Mouse (Mus musculus) gonadal fat pad, adult 2 months (tissue): ENCODE measurements at regions not wholly inside any gene's neighbourhood (a gene's known extent, or its start where the extent isn't known, plus 50 kb on each side); places are given as distances from the start of the nearest gene placed in this dataset.

Experiments
- DNase-seq: peaks from one replicate; pipeline ENCODE4 v3.0.0-alpha.2; 2012; ENCODE audit warnings: low read depth

- no peak for DNase-seq
These were observed 182.9 kb downstream of the Irs2 start for GRCm38 (mm10) chr8:10825192-10825926.

- DNase-seq, result no peak
These were observed 186.4 kb downstream of the Irs2 start for GRCm38 (mm10) chr8:10821901-10822300.

DNA sequence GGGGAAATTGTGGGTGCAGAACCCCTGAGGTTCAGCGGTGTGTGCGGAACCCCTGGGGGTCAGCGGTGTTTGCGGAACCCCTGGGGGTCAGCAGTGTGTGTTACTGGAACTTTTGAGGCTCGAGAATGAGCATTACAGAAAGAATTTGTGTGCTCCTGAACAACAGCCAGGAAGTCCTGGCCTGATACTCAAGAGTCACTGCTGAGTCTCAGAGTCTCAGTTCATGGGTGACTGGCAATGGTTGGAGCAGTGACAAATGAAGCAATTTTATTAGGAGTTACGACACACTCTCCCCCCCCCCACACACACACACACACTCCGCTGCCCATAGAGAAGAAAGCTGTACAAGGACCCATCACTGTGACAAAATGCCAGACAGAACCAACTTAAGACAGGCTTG, 193.8 kb downstream of the Irs2 start:
- DNase-seq, result no peak

- no peak for DNase-seq
These were observed 196.1 kb downstream of the Irs2 start for GRCm38 (mm10) chr8:10812060-10812670.

DNA sequence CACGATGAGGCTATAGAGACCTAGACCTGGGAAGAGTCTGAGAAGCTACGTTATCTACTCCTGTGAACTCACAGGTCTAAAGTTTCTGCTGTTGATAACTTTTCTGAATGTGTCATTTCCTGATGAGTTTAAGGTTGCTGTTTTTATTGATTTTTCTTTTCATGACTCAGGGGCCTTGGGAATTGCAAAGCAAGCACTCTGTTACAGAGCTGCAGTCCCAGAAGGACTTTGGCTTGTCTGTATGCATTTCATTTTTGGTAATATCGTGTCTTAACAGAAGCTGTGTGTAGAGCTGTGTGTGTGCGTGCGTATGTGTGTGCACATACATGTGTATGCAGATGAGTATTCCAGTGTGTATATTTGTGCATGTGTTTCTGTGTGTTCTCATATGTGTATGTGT, 201.2 kb downstream of the Irs2 start:
- no peak for DNase-seq

DNA sequence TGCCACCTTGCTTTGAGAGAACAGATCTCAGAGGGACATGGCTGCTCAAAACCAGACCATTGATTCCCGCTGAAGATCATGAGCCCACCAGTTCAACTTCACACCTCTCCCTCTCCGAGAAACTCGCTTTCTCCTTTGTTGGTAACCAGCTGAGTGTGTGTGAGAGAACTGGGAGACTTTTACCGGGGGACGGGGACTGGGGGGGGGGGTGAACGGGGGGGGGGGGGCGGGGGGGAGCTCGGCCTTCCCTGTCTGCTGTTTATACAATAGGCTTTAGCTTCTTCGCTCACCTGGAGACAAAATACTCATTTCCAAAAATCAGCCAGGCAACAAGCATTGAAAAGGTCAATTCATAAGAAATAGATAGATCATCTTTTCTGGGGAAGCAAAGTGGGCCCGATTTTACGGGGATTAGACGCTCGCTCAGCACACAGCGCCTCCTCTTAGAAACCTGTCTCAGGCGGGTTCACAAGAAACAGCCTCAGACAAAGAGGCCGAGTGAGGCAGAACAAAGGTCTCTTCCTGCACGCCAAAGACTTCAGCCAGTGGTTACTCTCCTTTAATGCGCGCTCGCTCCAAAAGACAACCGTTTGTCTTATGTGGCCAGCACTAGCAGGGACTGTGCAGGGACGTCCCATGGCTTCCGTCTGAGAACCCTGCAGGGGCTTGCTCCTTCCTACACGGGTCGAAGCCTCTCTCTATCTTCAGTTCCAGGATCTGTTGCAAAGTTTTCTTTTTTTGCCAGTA, 202.7 kb downstream of the Irs2 start:
- DNase-seq, result no peak

GRCm38 (mm10) chr8:10804974-10805373, 203.3 kb downstream of the Irs2 start:
- no peak for DNase-seq

- DNase-seq, result no peak
These were observed 206.3 kb downstream of the Irs2 start for GRCm38 (mm10) chr8:10802003-10802402.

DNA sequence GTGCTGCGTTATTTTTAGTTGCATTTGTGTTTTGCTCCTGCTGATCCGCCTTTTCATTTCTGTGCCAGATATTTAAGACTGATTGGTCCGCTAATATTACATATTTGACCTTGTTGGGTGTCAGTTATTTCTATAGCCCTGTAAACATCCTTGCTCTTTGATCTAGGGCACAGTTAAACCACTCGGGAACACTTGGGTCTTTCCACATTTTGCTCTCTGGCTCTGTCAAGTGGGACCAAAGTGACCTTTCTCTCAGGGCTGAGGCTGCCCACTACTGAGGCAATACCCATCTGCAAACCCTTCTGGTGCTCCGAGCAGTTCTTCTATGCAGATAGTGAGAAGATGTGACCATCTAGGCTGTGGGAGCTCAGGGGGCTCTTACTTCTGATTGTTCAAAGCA, 206.7 kb downstream of the Irs2 start:
- DNase-seq, result no peak

DNA sequence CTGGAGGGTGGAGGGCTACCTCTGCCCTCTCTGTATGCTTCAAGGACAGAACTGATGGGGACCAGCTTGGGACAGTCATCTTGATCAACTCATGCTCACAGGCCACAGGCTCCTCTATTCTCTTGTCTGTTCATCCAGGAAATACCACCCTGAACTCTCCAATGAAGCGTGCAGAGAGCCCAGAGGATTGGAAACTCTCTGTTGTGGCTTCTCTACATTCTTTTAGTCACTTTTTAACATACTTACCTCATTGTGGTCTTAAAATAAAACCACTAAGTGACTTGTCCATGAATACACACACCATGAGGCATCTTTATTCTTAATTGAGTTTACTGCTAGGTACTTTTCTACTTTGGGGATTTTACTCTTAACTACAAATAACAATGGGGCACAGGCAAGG, 209.8 kb downstream of the Irs2 start:
- DNase-seq, result no peak

GRCm38 (mm10) chr8:10794367-10795189, 213.7 kb downstream of the Irs2 start:
- DNase-seq, result no peak

- no peak for DNase-seq
These were observed 214.4 kb downstream of the Irs2 start for GRCm38 (mm10) chr8:10793670-10794366.

DNA sequence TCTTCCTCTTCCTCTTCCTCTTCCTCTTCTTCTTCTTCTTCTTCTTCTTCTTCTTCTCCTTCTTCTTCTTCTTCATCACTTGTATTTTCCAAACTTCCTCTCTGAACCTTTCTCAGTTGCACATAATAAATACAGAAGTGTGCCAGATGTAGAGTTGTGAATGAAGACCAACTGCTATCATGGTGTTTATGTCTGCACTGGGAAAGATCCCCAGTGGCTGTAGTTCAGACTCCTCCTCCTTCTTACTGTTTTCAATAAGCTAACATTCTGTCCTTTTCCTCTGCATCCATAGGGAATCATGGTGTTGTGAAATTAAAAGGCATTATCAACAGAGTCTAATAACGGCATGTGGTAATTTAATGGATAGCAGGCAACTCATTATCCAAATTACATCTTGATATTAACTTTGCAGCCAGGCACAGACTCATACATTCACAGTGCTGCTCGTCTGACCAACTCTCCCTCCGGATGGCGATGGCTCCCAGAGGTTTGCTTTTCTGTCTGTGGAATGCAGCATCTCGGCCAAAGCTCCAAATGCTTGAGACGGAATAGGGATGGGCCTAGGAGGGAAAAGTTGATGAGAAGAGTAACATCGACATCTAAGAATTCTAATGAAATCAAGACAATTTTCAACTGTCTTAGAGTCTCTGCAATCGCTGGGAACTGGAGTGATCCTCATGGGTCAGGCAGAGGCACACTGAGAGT, 219.6 kb downstream of the Irs2 start:
- DNase-seq, result no peak

GRCm38 (mm10) chr8:10785801-10786200, 222.5 kb downstream of the Irs2 start:
- no peak for DNase-seq

- DNase-seq, result no peak
These were observed 222.9 kb downstream of the Irs2 start for GRCm38 (mm10) chr8:10785311-10785710.

DNA sequence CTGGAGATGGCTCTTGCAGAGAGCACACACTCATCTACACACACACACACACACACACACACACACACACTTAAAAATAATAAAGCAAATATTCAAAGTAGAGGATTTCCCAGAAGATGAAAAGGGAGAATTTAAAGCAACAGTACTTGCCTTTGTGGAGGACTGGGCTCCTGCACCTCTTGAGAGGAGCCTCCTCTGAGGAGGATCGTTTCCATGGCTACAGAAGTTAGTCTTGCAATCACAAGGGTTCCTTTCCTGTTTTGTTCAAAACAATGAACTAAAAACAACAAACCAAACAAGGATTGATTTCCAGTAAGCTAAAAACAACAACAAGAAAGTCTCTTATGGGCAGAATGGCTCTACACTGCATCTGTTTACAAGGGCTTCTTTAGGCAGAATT, 223.8 kb downstream of the Irs2 start:
- no peak for DNase-seq

DNA sequence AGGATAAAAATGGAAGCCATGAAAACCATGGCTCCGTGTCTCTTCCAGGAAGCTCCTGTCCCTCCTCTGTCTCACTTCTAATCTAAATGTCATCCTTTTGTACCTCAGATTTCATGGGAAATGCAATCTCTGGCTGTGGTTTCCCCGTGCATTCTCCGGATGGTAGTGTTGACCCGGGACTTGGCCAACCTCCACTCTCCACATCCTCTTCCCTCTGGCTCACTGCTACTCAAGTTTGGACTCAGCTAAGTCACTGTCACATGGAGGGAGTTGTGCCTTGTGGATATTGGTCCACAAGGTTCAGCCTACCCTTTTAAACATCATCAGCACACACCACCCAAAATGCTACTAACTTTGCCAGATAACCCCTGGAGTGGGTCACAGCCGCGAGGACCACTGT, 226.4 kb downstream of the Irs2 start:
- DNase-seq, result no peak

- DNase-seq, result no peak
These were observed 228.6 kb downstream of the Irs2 start for GRCm38 (mm10) chr8:10779636-10780035.

- no peak for DNase-seq
These were observed 232.9 kb downstream of the Irs2 start for GRCm38 (mm10) chr8:10775202-10776010.

- no peak for DNase-seq
These were observed 233.5 kb downstream of the Irs2 start for GRCm38 (mm10) chr8:10774778-10775177.
